Mouse (Mus musculus) liver, embryonic 13.5 days (tissue): ENCODE measurements around the gene Galnt18. TPM values are rescaled to one million over a fixed set of nuclear protein-coding genes. Genes with fewer than 3 reads are reported as not detected.

Source experiments
- ATAC-seq: fragments of 200-750 bp; cut with Nextera tagmentation; 2 replicates; pipeline ENCODE4 v1.8.0; 2017; ENCODE audit warnings: low read depth, mild to moderate bottlenecking, moderate number of reproducible peaks, moderate library complexity
- DNase-seq: peaks from one replicate; pipeline ENCODE4 v3.0.0; 2022
- H3K27ac ChIP-seq: fragments of 300-500 bp; sonication (generic); 2 replicates; pipeline ENCODE4 v1.5.1; 2015; ENCODE audit warnings: moderate library complexity, mild to moderate bottlenecking, inconsistent platforms
- H3K27me3 ChIP-seq: fragments of 300-500 bp; sonication (generic); 2 replicates; pipeline ENCODE4 v1.6.1; 2015; ENCODE audit warnings: mild to moderate bottlenecking, inconsistent platforms
- H3K36me3 ChIP-seq: fragments of 300-500 bp; sonication (generic); 2 replicates; pipeline ENCODE4 v1.6.1; 2015; ENCODE audit warnings: mild to moderate bottlenecking, inconsistent platforms
- H3K4me1 ChIP-seq: fragments of 300-500 bp; sonication (generic); replicated peaks from 2 replicates; pipeline ENCODE4 v1.6.1; 2015; ENCODE audit warnings: inconsistent platforms
- H3K4me2 ChIP-seq: fragments of 300-500 bp; sonication (generic); 2 replicates; pipeline ENCODE4 v1.6.1; 2015; ENCODE audit warnings: inconsistent platforms, mild to moderate bottlenecking, moderate library complexity
- H3K4me3 ChIP-seq: fragments of 300-500 bp; sonication (generic); replicated peaks from 2 replicates; pipeline ENCODE4 v1.5.1; 2015; ENCODE audit warnings: mild to moderate bottlenecking, inconsistent platforms
- H3K9ac ChIP-seq: fragments of 300-500 bp; sonication (generic); 2 replicates; pipeline ENCODE4 v1.6.1; 2015; ENCODE audit warnings: mild to moderate bottlenecking, inconsistent platforms
- H3K9me3 ChIP-seq: fragments of 300-500 bp; sonication (generic); replicated peaks from 2 replicates; pipeline ENCODE4 v1.6.1; 2016; ENCODE audit warnings: inconsistent platforms
- WGBS: fragments of 180-500 bp; shearing (Covaris S2); methylation state at CpG from one replicate; pipeline ENCODE4 v1.1.7; 2015; ENCODE audit not compliant: insufficient replicate concordance; 5-methylcytosine and 5-hydroxymethylcytosine counted together
- polyA plus RNA-seq: library from polyadenylated mRNA; unstranded; fragments of >200 nt; fragmentation: Nextera tagmentation; extraction: Ambion mirVana; gene quantifications from 2 replicates; pipeline ENCODE4 v1.2.1, GENCODE M21; 2015

The Galnt18 gene
- polyA plus RNA-seq, 1 experiment from 2014 or later = 1.7 TPM

GRCm38 (mm10) chr7:111588291-111588781 lies 191.4 kb downstream of the Galnt18 start:
- Histone ChIP-seq H3K4me3 (no peak overlapping the region), H3K4me1 (no peaks in the 10 kb centered on the region), H3K9me3 (no peaks in the 10 kb centered on the region), H3K9ac (no peak overlapping the region), H3K27ac (no peak overlapping the region), H3K36me3 (no peaks in the 10 kb centered on the region), H3K4me2 (no peak overlapping the region), H3K27me3 (no peaks in the 10 kb centered on the region)
- no peak for ATAC-seq
- WGBS = 54% methylated on average over 4 of the region's 4 CpGs
- no peak for DNase-seq

GRCm38 (mm10) chr7:111580547-111580946 lies 199.2 kb downstream of the Galnt18 start:
- no peak overlapping the region for H3K4me3 ChIP-seq
- no peak overlapping the region for H3K27ac ChIP-seq
- H3K9me3 ChIP-seq = no peaks in the 10 kb centered on the region
- H3K4me1 ChIP-seq = no peaks in the 10 kb centered on the region
- H3K36me3 ChIP-seq = no peaks in the 10 kb centered on the region
- H3K4me2 ChIP-seq = no peak overlapping the region
- no peak overlapping the region for H3K9ac ChIP-seq
- no peak for ATAC-seq
- no peaks in the 10 kb centered on the region for H3K27me3 ChIP-seq
- no peak for DNase-seq
- WGBS = 59% methylated on average over 6 of the region's 6 CpGs

GRCm38 (mm10) chr7:111575096-111575495 lies 204.7 kb downstream of the Galnt18 start:
- no peaks in the 10 kb centered on the region for H3K36me3 ChIP-seq
- 37% methylated on average over 2 of the region's 2 CpGs for WGBS
- no peaks in the 10 kb centered on the region for H3K4me1 ChIP-seq
- no peak for DNase-seq
- H3K27me3 ChIP-seq = no peaks in the 10 kb centered on the region
- no peak overlapping the region for H3K4me3 ChIP-seq
- no peak overlapping the region for H3K9ac ChIP-seq
- H3K27ac ChIP-seq = no peak overlapping the region
- no peaks in the 10 kb centered on the region for H3K9me3 ChIP-seq
- ATAC-seq = no peak
- H3K4me2 ChIP-seq = no peak overlapping the region

- ATAC-seq = no peak
These were observed 207.4 kb downstream of the Galnt18 start for GRCm38 (mm10) chr7:111572336-111572735.

GRCm38 (mm10) chr7:111566838-111567237 lies 212.9 kb downstream of the Galnt18 start:
- WGBS = 76% methylated on average over 6 of the region's 6 CpGs
- Histone ChIP-seq H3K27ac (no peak overlapping the region), H3K9ac (no peak overlapping the region), H3K4me1 (no peaks in the 10 kb centered on the region), H3K4me3 (no peak overlapping the region), H3K27me3 (no peaks in the 10 kb centered on the region), H3K36me3 (no peaks in the 10 kb centered on the region), H3K4me2 (no peak overlapping the region), H3K9me3 (no peaks in the 10 kb centered on the region)
- ATAC-seq (no peak), DNase-seq (no peak)

More at GRCm38 (mm10) chr7:111572336-111572735, 207.4 kb downstream of the Galnt18 start:
- 53% methylated on average over 2 of the region's 2 CpGs for WGBS
- Histone ChIP-seq H3K27me3 (no peaks in the 10 kb centered on the region), H3K4me1 (no peaks in the 10 kb centered on the region), H3K9me3 (no peaks in the 10 kb centered on the region), H3K36me3 (no peaks in the 10 kb centered on the region), H3K9ac (no peak overlapping the region), H3K4me3 (no peak overlapping the region), H3K27ac (no peak overlapping the region), H3K4me2 (no peak overlapping the region)
- DNase-seq = no peak

DNA sequence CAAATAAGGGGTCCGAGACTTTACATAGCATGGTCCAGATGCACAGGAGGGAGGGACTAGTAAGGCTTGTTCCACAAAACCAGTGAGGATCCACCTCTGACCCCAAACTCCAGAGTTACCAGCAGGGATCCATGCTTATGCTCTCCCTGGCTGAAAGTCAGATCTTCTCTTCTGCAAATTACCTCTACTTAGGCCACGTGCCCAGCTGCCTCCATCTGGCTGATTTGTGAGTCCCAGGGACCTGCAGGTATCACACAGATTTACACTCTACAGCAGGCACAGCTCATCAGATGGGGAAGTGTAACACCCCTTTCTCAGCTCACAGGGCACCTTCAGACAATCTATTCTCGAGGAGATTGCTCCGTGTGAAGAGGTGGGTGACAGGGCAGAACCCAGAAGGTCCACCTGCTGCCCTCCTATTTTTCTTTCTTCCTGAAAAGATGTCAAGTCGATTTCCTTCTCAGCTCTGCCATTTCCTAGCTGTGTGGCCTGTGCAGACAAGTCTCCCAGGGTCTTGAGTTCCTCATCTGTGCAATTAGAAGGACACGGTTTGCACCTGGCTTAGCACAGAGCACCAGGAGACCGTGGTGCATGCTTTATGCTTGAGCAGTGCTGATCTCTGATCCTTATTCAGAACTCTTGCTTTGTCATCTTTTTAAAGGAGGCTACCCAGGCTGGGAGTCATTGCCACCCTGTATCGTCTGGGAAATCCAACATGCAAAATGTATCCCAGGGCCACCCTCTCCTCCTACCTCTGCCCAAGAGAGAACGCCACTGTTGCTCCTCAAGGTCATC lies 216.3 kb downstream of the Galnt18 start:
- H3K36me3 ChIP-seq = no peaks in the 10 kb centered on the region
- H3K27ac ChIP-seq = no peak overlapping the region
- H3K4me2 ChIP-seq = no peak overlapping the region
- no peak overlapping the region for H3K9ac ChIP-seq
- no peaks in the 10 kb centered on the region for H3K27me3 ChIP-seq
- H3K4me1 ChIP-seq = no peaks in the 10 kb centered on the region
- DNase-seq (no peak), ATAC-seq (no peak)
- 55% methylated on average over 9 of the region's 9 CpGs for whole genome bisulfite sequencing
- H3K4me3 ChIP-seq = no peak overlapping the region
- H3K9me3 ChIP-seq = no peaks in the 10 kb centered on the region; the same call in 1 of the 2 replicates

GRCm38 (mm10) chr7:111560097-111560496 lies 219.7 kb downstream of the Galnt18 start:
- no peak overlapping the region for H3K27ac ChIP-seq
- H3K9me3 ChIP-seq = no peaks in the 10 kb centered on the region; the same call in 1 of the 2 replicates
- WGBS = 54% methylated on average over 3 of the region's 3 CpGs
- ATAC-seq = no peak
- H3K4me3 ChIP-seq = no peak overlapping the region
- H3K9ac ChIP-seq = no peak overlapping the region
- no peaks in the 10 kb centered on the region for H3K36me3 ChIP-seq
- H3K4me2 ChIP-seq = no peak overlapping the region
- no peaks in the 10 kb centered on the region for H3K27me3 ChIP-seq
- DNase-seq = no peak
- H3K4me1 ChIP-seq = no peaks in the 10 kb centered on the region

GRCm38 (mm10) chr7:111559011-111559410 lies 220.8 kb downstream of the Galnt18 start:
- H3K4me1 ChIP-seq = no peaks in the 10 kb centered on the region
- no peaks in the 10 kb centered on the region; the same call in 1 of the 2 replicates for H3K9me3 ChIP-seq
- no peak for DNase-seq
- 36% methylated on average over 3 of the region's 3 CpGs for WGBS
- no peak for ATAC-seq
- H3K36me3 ChIP-seq = no peaks in the 10 kb centered on the region
- H3K27ac ChIP-seq = no peak overlapping the region
- no peak overlapping the region for H3K4me3 ChIP-seq
- H3K27me3 ChIP-seq = no peaks in the 10 kb centered on the region
- H3K9ac ChIP-seq = no peak overlapping the region
- no peak overlapping the region for H3K4me2 ChIP-seq

- Histone ChIP-seq H3K4me2 (no peak overlapping the region), H3K27me3 (no peaks in the 10 kb centered on the region), H3K9me3 (no peaks in the 10 kb centered on the region), H3K4me1 (no peaks in the 10 kb centered on the region), H3K27ac (no peak overlapping the region), H3K4me3 (no peak overlapping the region), H3K9ac (no peak overlapping the region), H3K36me3 (no peaks in the 10 kb centered on the region)
- WGBS = 69% methylated on average over 1 of the region's 1 CpGs
- ATAC-seq (no peak), DNase-seq (no peak)
These were observed 228.8 kb downstream of the Galnt18 start for GRCm38 (mm10) chr7:111550987-111551386.

GRCm38 (mm10) chr7:111547069-111547468 lies 232.7 kb downstream of the Galnt18 start:
- WGBS = 79% methylated on average over 10 of the region's 10 CpGs
- no peak overlapping the region for H3K4me2 ChIP-seq
- no peak overlapping the region for H3K4me3 ChIP-seq
- H3K36me3 ChIP-seq = no peaks in the 10 kb centered on the region
- no peak overlapping the region for H3K9ac ChIP-seq
- no peak for ATAC-seq
- H3K27ac ChIP-seq = no peak overlapping the region
- no peaks in the 10 kb centered on the region for H3K9me3 ChIP-seq
- no peak for DNase-seq
- H3K27me3 ChIP-seq = no peaks in the 10 kb centered on the region
- H3K4me1 ChIP-seq = no peaks in the 10 kb centered on the region

DNA sequence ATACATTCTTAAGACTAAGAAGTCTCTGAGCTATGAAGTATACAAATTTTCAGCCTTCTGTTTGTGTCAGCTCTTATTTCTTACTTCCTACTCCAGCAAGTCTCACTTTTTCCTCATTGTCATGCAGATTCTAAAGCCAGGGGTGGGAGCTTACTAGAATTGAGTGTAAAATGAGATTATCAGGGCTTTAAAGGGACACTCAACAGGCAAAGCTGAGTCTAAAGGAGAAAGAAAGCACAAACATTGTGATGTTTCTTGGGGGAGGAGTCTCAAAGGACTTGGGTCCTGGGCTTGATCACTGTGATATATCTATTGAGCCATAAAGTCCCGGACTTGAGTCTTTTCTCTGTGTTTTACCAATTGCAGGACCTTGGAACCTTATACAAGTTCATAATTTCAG lies 234.2 kb downstream of the Galnt18 start:
- WGBS = 51% methylated on average over 1 of the region's 1 CpGs
- H3K27ac ChIP-seq = no peak overlapping the region

GRCm38 (mm10) chr7:111537946-111538345 lies 241.8 kb downstream of the Galnt18 start:
- Histone ChIP-seq H3K9ac (no peak overlapping the region), H3K4me3 (no peak overlapping the region), H3K36me3 (no peaks in the 10 kb centered on the region), H3K4me2 (no peak overlapping the region), H3K27ac (no peak overlapping the region), H3K9me3 (no peaks in the 10 kb centered on the region), H3K27me3 (no peaks in the 10 kb centered on the region), H3K4me1 (no peaks in the 10 kb centered on the region)
- DNase-seq (no peak), ATAC-seq (no peak)
- WGBS = 65% methylated on average over 6 of the region's 6 CpGs

More for the DNA sequence above, 234.2 kb downstream of the Galnt18 start:
- Histone ChIP-seq H3K9ac (no peak overlapping the region), H3K4me2 (no peak overlapping the region), H3K9me3 (no peaks in the 10 kb centered on the region), H3K4me1 (no peaks in the 10 kb centered on the region), H3K4me3 (no peak overlapping the region), H3K27me3 (no peaks in the 10 kb centered on the region), H3K36me3 (no peaks in the 10 kb centered on the region)
- no peak for DNase-seq
- ATAC-seq = no peak
